Mouse (Mus musculus) lung, adult 2 months (tissue): ENCODE measurements around the gene Olfr718-ps1.

Source experiments
- CTCF ChIP-seq: fragments of 200-500 bp; IDR thresholded peaks from 2 replicates; pipeline ENCODE4 v1.5.1; 2011; ENCODE audit warnings: mild to moderate bottlenecking, low read length, control low read depth; ENCODE audit not compliant: insufficient read depth
- POLR2A ChIP-seq: fragments of 200-500 bp; IDR thresholded peaks from 2 replicates; pipeline ENCODE4 v1.6.1; 2011; ENCODE audit warnings: low read depth, mild to moderate bottlenecking, control low read depth, low read length, borderline replicate concordance; ENCODE audit errors: extremely low read depth

DNA sequence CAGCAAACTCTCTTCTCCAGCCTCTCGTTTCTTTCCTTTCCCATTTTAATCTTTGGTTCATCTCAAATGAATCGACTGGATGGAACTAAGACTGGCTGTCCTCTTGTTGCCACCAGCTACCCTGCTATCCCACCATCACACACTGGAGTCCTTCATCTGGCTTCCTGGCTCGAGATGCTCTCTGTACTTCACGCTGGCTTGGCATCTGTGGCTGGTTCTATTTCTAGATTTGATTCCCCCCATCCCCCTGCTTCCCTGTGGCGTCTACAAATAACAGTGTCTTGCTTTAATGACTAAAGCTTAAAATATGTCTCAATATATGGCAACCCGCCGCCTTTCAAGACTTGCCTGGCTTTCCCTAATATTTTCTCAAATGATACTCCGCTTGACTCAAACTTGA is 19.5 kb downstream of the Olfr718-ps1 start:
- TF ChIP-seq CTCF (no peak), POLR2A (no peak)
